ENCODE assay signal across 7 mouse cellular contexts in genomic region chr9:106201895-106202294, GRCm38 (mm10). TPM values are rescaled to one million over a fixed set of nuclear protein-coding genes. Genes with fewer than 3 reads are reported as not detected.
DNase-seq lines count a peak whose midpoint lies in the region; ATAC-seq lines count a peak whose summit lies in the region.

No protein-coding gene starts in this region.

- H3K4me2 ChIP-seq in lung, embryonic 15.5 days, result peak overlapping the region; percentile 65
- H3K4me2 ChIP-seq in forebrain, embryonic 13.5 days, result peak overlapping the region; percentile 79
- peak overlapping the region; percentile 54 for H3K4me2 ChIP-seq in limb, embryonic 12.5 days
- peak overlapping the region; percentile 50 for H3K4me2 ChIP-seq in stomach, embryonic 16.5 days (ENCODE audit: low read depth, low read length)

- peaks cover 43% of the 10 kb centered on the region for H3K4me1 ChIP-seq in lung, embryonic 15.5 days
- H3K4me1 ChIP-seq in forebrain, embryonic 13.5 days, result peaks cover 42% of the 10 kb centered on the region
- H3K4me1 ChIP-seq in limb, embryonic 12.5 days (replicated peaks), result peaks cover 38% of the 10 kb centered on the region
- peaks cover 28% of the 10 kb centered on the region for H3K4me1 ChIP-seq in stomach, embryonic 16.5 days (ENCODE audit: control insufficient read depth, insufficient read depth, low read length)

- H3K9me3 ChIP-seq in lung, embryonic 15.5 days, result no peaks in the 10 kb centered on the region
- no peaks in the 10 kb centered on the region for H3K9me3 ChIP-seq in forebrain, embryonic 13.5 days (replicated peaks)
- H3K9me3 ChIP-seq in limb, embryonic 12.5 days, result no peaks in the 10 kb centered on the region
- H3K9me3 ChIP-seq in stomach, embryonic 16.5 days (replicated peaks; ENCODE audit: control insufficient read depth, low read length), result no peaks in the 10 kb centered on the region

- ATAC-seq in lung, embryonic 15.5 days (ENCODE audit: borderline replicate concordance, extremely low read depth, low FRiP score, low TSS enrichment), result no peak
- no peak for ATAC-seq in forebrain, embryonic 13.5 days
- ATAC-seq in limb, embryonic 12.5 days (ENCODE audit: insufficient number of reproducible peaks, insufficient read depth, low FRiP score, low TSS enrichment, low read depth), result no peak
- ATAC-seq in stomach, embryonic 16.5 days (ENCODE audit: insufficient read depth, low FRiP score), result no peak

- DNase-seq in lung, postnatal 25 days (ENCODE audit: low spot score), result no peak
- DNase-seq in thymus, postnatal 0 days (ENCODE audit: low spot score), result no peak
- no peak for DNase-seq in layer of hippocampus, adult 11-12 months (ENCODE audit: low spot score)

- H3K4me3 ChIP-seq in lung, embryonic 15.5 days, result no peak overlapping the region
- peak overlapping the region; percentile 64; the same call in 1 of the 2 replicates for H3K4me3 ChIP-seq in forebrain, embryonic 13.5 days
- peak overlapping the region; percentile 57; the same call in 1 of the 2 replicates for H3K4me3 ChIP-seq in limb, embryonic 12.5 days (replicated peaks)
- H3K4me3 ChIP-seq in stomach, embryonic 16.5 days (replicated peaks; ENCODE audit: low read length), result no peak overlapping the region

- no peak overlapping the region for H3K27ac ChIP-seq in lung, embryonic 15.5 days
- no peak overlapping the region for H3K27ac ChIP-seq in forebrain, embryonic 13.5 days
- peak overlapping the region; percentile 62; the same call in 1 of the 2 replicates for H3K27ac ChIP-seq in limb, embryonic 12.5 days
- H3K27ac ChIP-seq in stomach, embryonic 16.5 days (ENCODE audit: low read length), result no peak overlapping the region

- 73% methylated on average over 3 of the region's 3 CpGs for WGBS in lung, embryonic 15.5 days
- 83% methylated on average over 3 of the region's 3 CpGs for WGBS in forebrain, embryonic 13.5 days
- WGBS in limb, embryonic 12.5 days, result 78% methylated on average over 3 of the region's 3 CpGs
- 86% methylated on average over 3 of the region's 3 CpGs for WGBS in stomach, embryonic 16.5 days

- no peaks in the 10 kb centered on the region for H3K27me3 ChIP-seq in lung, embryonic 15.5 days
- 0 out of 2 replicates have a peak, but pooled peaks cover 12% of the 10 kb centered on the region for H3K27me3 ChIP-seq in forebrain, embryonic 13.5 days
- H3K27me3 ChIP-seq in limb, embryonic 12.5 days, result no peaks in the 10 kb centered on the region
- H3K27me3 ChIP-seq in stomach, embryonic 16.5 days (ENCODE audit: control insufficient read depth, insufficient read depth, low read length), result no peaks in the 10 kb centered on the region

- H3K9ac ChIP-seq in lung, embryonic 15.5 days, result no peak overlapping the region
- H3K9ac ChIP-seq in forebrain, embryonic 13.5 days, result no peak overlapping the region
- H3K9ac ChIP-seq in limb, embryonic 12.5 days (replicated peaks), result no peak overlapping the region
- peak overlapping the region; percentile 69; the same call in 1 of the 2 replicates for H3K9ac ChIP-seq in stomach, embryonic 16.5 days (ENCODE audit: low read length)

- H3K36me3 ChIP-seq in lung, embryonic 15.5 days, result peaks cover 2% of the 10 kb centered on the region; the same call in 1 of the 2 replicates
- no peaks in the 10 kb centered on the region for H3K36me3 ChIP-seq in forebrain, embryonic 13.5 days (ENCODE audit: poor library complexity, severe bottlenecking)
- peaks cover 3% of the 10 kb centered on the region; the same call in 1 of the 2 replicates for H3K36me3 ChIP-seq in limb, embryonic 12.5 days
- H3K36me3 ChIP-seq in stomach, embryonic 16.5 days (ENCODE audit: control insufficient read depth, insufficient read depth, low read length), result no peaks in the 10 kb centered on the region

RNA-seq across cellular contexts. Expression of gene Twf2, which starts 1.0 kb away (rescaled TPM):
- 73.7 and 76.4 TPM in 2 replicates for polyA plus RNA-seq in lung, embryonic 15.5 days (2015; fragmentation: Nextera tagmentation; extraction: Ambion mirVana)
- 48.0 and 51.7 TPM in 2 replicates for polyA plus RNA-seq in forebrain, embryonic 13.5 days (2015; fragmentation: Nextera tagmentation; extraction: Ambion mirVana)
- 62.1 and 69.8 TPM in 2 replicates for polyA plus RNA-seq in limb, embryonic 12.5 days (2016; fragmentation: Nextera tagmentation; extraction: Ambion mirVana)
- 54.9 and 57.8 TPM in 2 replicates for polyA plus RNA-seq in stomach, embryonic 16.5 days (2015; fragmentation: Nextera tagmentation; extraction: Ambion mirVana)
- polyA plus RNA-seq in thymus, postnatal 0 days (2015; fragmentation: Nextera tagmentation; extraction: Ambion mirVana), result 138 and 141 TPM in 2 replicates

RNA-seq across cellular contexts. Expression of gene Ppm1m, which starts 2.3 kb away (rescaled TPM):
- polyA plus RNA-seq in lung, embryonic 15.5 days (2015; fragmentation: Nextera tagmentation; extraction: Ambion mirVana), result 60.4 and 62.8 TPM in 2 replicates
- 19.5 and 20.1 TPM in 2 replicates for polyA plus RNA-seq in forebrain, embryonic 13.5 days (2015; fragmentation: Nextera tagmentation; extraction: Ambion mirVana)
- polyA plus RNA-seq in limb, embryonic 12.5 days (2016; fragmentation: Nextera tagmentation; extraction: Ambion mirVana), result 60.4 and 60.7 TPM in 2 replicates
- 35.1 and 36.0 TPM in 2 replicates for polyA plus RNA-seq in stomach, embryonic 16.5 days (2015; fragmentation: Nextera tagmentation; extraction: Ambion mirVana)
- 21.0 and 21.4 TPM in 2 replicates for polyA plus RNA-seq in thymus, postnatal 0 days (2015; fragmentation: Nextera tagmentation; extraction: Ambion mirVana)

RNA-seq across cellular contexts. Expression of gene Tlr9, which starts 20.5 kb away (rescaled TPM):
- polyA plus RNA-seq in lung, embryonic 15.5 days (2015; fragmentation: Nextera tagmentation; extraction: Ambion mirVana), result 0.06 TPM in 1 of 2 replicates, not detected in the other
- not detected in 2 replicates for polyA plus RNA-seq in forebrain, embryonic 13.5 days (2015; fragmentation: Nextera tagmentation; extraction: Ambion mirVana)
- polyA plus RNA-seq in limb, embryonic 12.5 days (2016; fragmentation: Nextera tagmentation; extraction: Ambion mirVana), result not detected in 2 replicates
- polyA plus RNA-seq in stomach, embryonic 16.5 days (2015; fragmentation: Nextera tagmentation; extraction: Ambion mirVana), result 0.09 TPM in 2 replicates
- polyA plus RNA-seq in thymus, postnatal 0 days (2015; fragmentation: Nextera tagmentation; extraction: Ambion mirVana), result 0.12 and 0.30 TPM in 2 replicates

RNA-seq across cellular contexts. Expression of gene Wdr82, which starts 31.2 kb away (rescaled TPM):
- 22.3 and 24.0 TPM in 2 replicates for polyA plus RNA-seq in lung, embryonic 15.5 days (2015; fragmentation: Nextera tagmentation; extraction: Ambion mirVana)
- 33.8 and 40.1 TPM in 2 replicates for polyA plus RNA-seq in forebrain, embryonic 13.5 days (2015; fragmentation: Nextera tagmentation; extraction: Ambion mirVana)
- polyA plus RNA-seq in limb, embryonic 12.5 days (2016; fragmentation: Nextera tagmentation; extraction: Ambion mirVana), result 30.1 and 31.3 TPM in 2 replicates
- 16.1 TPM in 2 replicates for polyA plus RNA-seq in stomach, embryonic 16.5 days (2015; fragmentation: Nextera tagmentation; extraction: Ambion mirVana)
- polyA plus RNA-seq in thymus, postnatal 0 days (2015; fragmentation: Nextera tagmentation; extraction: Ambion mirVana), result 19.1 and 20.5 TPM in 2 replicates

RNA-seq across cellular contexts. Expression of gene Glyctk, which starts 44.0 kb away (rescaled TPM):
- polyA plus RNA-seq in lung, embryonic 15.5 days (2015; fragmentation: Nextera tagmentation; extraction: Ambion mirVana), result 1.4 and 1.7 TPM in 2 replicates
- polyA plus RNA-seq in forebrain, embryonic 13.5 days (2015; fragmentation: Nextera tagmentation; extraction: Ambion mirVana), result 6.4 and 7.9 TPM in 2 replicates
- 2.8 and 3.1 TPM in 2 replicates for polyA plus RNA-seq in limb, embryonic 12.5 days (2016; fragmentation: Nextera tagmentation; extraction: Ambion mirVana)
- 3.1 and 3.5 TPM in 2 replicates for polyA plus RNA-seq in stomach, embryonic 16.5 days (2015; fragmentation: Nextera tagmentation; extraction: Ambion mirVana)
- 3.8 and 4.3 TPM in 2 replicates for polyA plus RNA-seq in thymus, postnatal 0 days (2015; fragmentation: Nextera tagmentation; extraction: Ambion mirVana)

Comparison
In these comparisons a context has a peak if more than half of its experiments do, and no peak if none do; other contexts are left out.
1. H3K4me3 ChIP-seq: peak in forebrain, embryonic 13.5 days (single experiment) and limb, embryonic 12.5 days (single experiment); none in lung, embryonic 15.5 days (single experiment) and stomach, embryonic 16.5 days (single experiment).
2. Peak in every context shown above with its lines, with median percentiles within 50 percentile points of each other: H3K4me2 ChIP-seq.